In the genomic region with DNA sequence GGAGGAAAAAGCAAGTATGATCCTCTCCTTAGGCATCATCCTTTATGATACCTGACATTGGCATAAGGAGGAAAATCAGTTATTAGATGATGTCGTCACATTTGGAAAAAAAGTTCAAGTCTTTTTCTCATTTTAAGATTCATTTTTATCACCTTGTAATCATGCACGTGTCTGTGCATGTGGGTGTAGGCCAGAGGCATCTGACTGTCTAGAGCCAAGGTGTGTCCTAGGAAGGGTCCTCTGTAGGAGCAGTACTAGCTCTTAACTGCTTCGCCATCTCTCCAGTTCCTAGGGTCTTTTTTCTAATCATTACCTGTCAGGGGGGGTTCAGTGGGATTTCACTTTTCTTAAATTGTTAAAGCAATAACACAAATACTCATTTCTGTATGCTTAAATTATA, we compare ENCODE assay signal across 8 mouse cellular contexts. TPM values are rescaled to one million over a fixed set of nuclear protein-coding genes. Genes with fewer than 3 reads are reported as not detected.
A peak's percentile ranks its signal among the peaks of the same experiment; 100 is the strongest.
DNase-seq lines count a peak whose midpoint lies in the region; ATAC-seq and TF ChIP-seq lines count a peak whose summit lies in the region.

No protein-coding gene starts in this region.

- no peaks in the 10 kb centered on the region for H3K9me3 ChIP-seq in forebrain, embryonic 12.5 days
- no peaks in the 10 kb centered on the region for H3K9me3 ChIP-seq in liver, embryonic 13.5 days (replicated peaks)

- no peaks in the 10 kb centered on the region for H3K79me2 ChIP-seq in C2C12 (ENCODE audit: control insufficient read depth, insufficient read depth)

- H3K36me3 ChIP-seq in C2C12 (ENCODE audit: control insufficient read depth, insufficient read depth), result no peaks in the 10 kb centered on the region
- H3K36me3 ChIP-seq in forebrain, embryonic 12.5 days (replicated peaks), result no peaks in the 10 kb centered on the region
- H3K36me3 ChIP-seq in liver, embryonic 13.5 days, result no peaks in the 10 kb centered on the region

- H3K79me3 ChIP-seq in C2C12 (ENCODE audit: low read depth), result no peaks in the 10 kb centered on the region

- peak overlapping the region; percentile 34 for H3K4me3 ChIP-seq in C2C12 (ENCODE audit: insufficient read depth, poor library complexity, severe bottlenecking)
- H3K4me3 ChIP-seq in forebrain, embryonic 12.5 days (replicated peaks), result peak overlapping the region; percentile 15; the same call in 1 of the 2 replicates
- H3K4me3 ChIP-seq in liver, embryonic 13.5 days (replicated peaks), result peak overlapping the region; percentile 62

- TF ChIP-seq CTCF in C2C12 (IDR thresholded peaks at IDR 0.05; ENCODE audit: control insufficient read depth, insufficient read depth, insufficient read length), result no peak

- H3K27me3 ChIP-seq in C2C12 (ENCODE audit: control insufficient read depth, insufficient read depth, insufficient read length), result no peaks in the 10 kb centered on the region
- no peaks in the 10 kb centered on the region for H3K27me3 ChIP-seq in forebrain, embryonic 12.5 days
- H3K27me3 ChIP-seq in liver, embryonic 13.5 days, result no peaks in the 10 kb centered on the region

- peak; percentile 62; the same call in 1 of the 2 replicates for ATAC-seq in forebrain, embryonic 12.5 days (ENCODE audit: low FRiP score)
- ATAC-seq in liver, embryonic 13.5 days (ENCODE audit: low read depth), result no peak

- H3ac ChIP-seq in C2C12 (ENCODE audit: control insufficient read depth, insufficient read length, low read depth), result no peak overlapping the region

- H3K27ac ChIP-seq in forebrain, embryonic 12.5 days, result no peak overlapping the region
- no peak overlapping the region for H3K27ac ChIP-seq in liver, embryonic 13.5 days

- H3K4me2 ChIP-seq in forebrain, embryonic 12.5 days, result peak overlapping the region; percentile 39
- H3K4me2 ChIP-seq in liver, embryonic 13.5 days, result peak overlapping the region; percentile 58

- H3K9ac ChIP-seq in forebrain, embryonic 12.5 days, result no peak overlapping the region
- no peak overlapping the region for H3K9ac ChIP-seq in liver, embryonic 13.5 days

- 46% methylated on average over 3 of the region's 3 CpGs for WGBS in forebrain, embryonic 12.5 days
- 53% methylated on average over 3 of the region's 3 CpGs for WGBS in liver, embryonic 13.5 days (ENCODE audit: insufficient replicate concordance)

- H3K4me1 ChIP-seq in forebrain, embryonic 12.5 days, result 0 out of 2 replicates have a peak, but pooled peaks cover 3% of the 10 kb centered on the region
- peaks cover 16% of the 10 kb centered on the region for H3K4me1 ChIP-seq in liver, embryonic 13.5 days (replicated peaks)

- DNase-seq in embryo, embryonic 10.5 days (ENCODE audit: low spot score), result peak; percentile 12
- DNase-seq in embryo, embryonic 10 days (ENCODE audit: low spot score), result no peak
- DNase-seq in liver, embryonic 13.5 days, result no peak
- DNase-seq in gastrocnemius, adult 8-10 months (ENCODE audit: low spot score in 2 of 2), result no peak
- DNase-seq in frontal cortex, postnatal 14 days (ENCODE audit: low spot score in 2 of 2), result no peak
- DNase-seq in layer of hippocampus, adult 18-20 months (ENCODE audit: low spot score in 2 of 2), result no peak

TF ChIP-seq in C2C12, 6 proteins besides CTCF, POLR2A, EP300 and RAD21:
- TF ChIP-seq FOSL1 (IDR thresholded peaks at IDR 0.05; ENCODE audit: insufficient read depth, low read length, poor library complexity, severe bottlenecking) (no peak), USF1 (IDR thresholded peaks at IDR 0.05; ENCODE audit: low read depth) (no peak), MYOD1 (IDR thresholded peaks at IDR 0.05; ENCODE audit: control insufficient read depth, insufficient read length, low read depth) (no peak), CEBPB (IDR thresholded peaks at IDR 0.05; ENCODE audit: low read depth) (no peak), MYOG (IDR thresholded peaks at IDR 0.05; ENCODE audit: control insufficient read depth, extremely low read depth, insufficient read length) (no peak), MAX (IDR thresholded peaks at IDR 0.05) (no peak)
TF ChIP-seq in C2C12: peak in this region for 0.

RNA-seq across cellular contexts. Expression of gene Tmem29, which starts 0.8 kb away (rescaled TPM):
- 14.3 TPM for polyA plus RNA-seq in C2C12 (2012; fragmentation: generic; extraction: Trizol)
- 44.0 and 44.3 TPM in 2 replicates for polyA plus RNA-seq in forebrain, embryonic 12.5 days (2016; fragmentation: Nextera tagmentation; extraction: Ambion mirVana)
- polyA plus RNA-seq in liver, embryonic 13.5 days (2015; fragmentation: Nextera tagmentation; extraction: Ambion mirVana), result 17.2 and 19.7 TPM in 2 replicates
- total RNA-seq in gastrocnemius, adult 8-10 months (2022), result 1 to 10 TPM; 5.6 to 7.2 (median 6.1) TPM
- 10 to 100 TPM; 34.1 to 39.0 TPM for total RNA-seq in layer of hippocampus, adult 18-20 months (2021)
